Mouse (Mus musculus): ENCODE data around the gene Tmem170. TPM values are rescaled to one million over a fixed set of nuclear protein-coding genes. Genes with fewer than 3 reads are reported as not detected.
A peak's percentile ranks its signal among the peaks of the same experiment; 100 is the strongest.

Gene Tmem170
- polyA plus RNA-seq, 1 experiment from 2014 or later: 10.5 TPM

DNA sequence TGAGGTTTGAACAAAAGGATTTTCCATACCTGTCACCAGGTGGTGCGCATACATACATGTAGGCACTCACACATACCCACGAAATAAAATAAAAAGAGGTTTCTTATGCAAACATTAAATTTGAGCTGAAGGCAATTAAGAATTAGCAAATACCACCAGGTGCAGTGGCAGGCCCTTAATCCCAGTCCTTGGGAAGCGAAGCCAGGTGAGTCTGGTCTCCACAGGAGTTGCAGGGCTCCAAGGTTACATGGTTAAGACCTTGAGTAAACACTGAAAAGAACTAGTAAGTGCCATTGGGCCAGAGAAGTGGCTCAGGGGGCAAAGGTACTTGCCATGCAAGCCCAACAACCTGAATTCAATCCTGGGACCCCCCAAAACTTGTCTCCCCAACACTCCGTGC lies 7.1 kb upstream of the Tmem170 start:
- 51% methylated on average over 4 of the region's 4 CpGs for WGBS
- H3K27ac ChIP-seq (ENCODE audit: low read length): no peak overlapping the region

DNA sequence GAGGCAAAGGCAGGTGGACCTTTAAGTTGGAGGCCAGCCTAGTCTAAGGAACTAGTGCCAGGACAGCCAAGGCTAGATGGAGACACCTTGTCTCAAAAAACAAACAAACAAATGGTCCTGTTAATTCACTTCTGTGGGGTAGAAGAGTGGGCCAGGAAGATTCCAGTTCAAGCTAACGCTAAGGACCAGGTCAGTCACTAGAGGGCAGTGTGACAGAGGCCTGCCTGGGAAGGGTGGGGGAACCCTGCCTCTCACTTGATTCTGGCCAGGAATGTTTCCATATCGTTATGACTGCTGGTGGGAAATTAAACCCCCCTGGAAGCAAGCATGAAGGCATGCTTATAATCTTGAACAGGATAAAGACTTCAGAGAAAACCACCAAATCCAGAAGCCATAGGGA lies 5.0 kb upstream of the Tmem170 start:
- Histone ChIP-seq H3K4me1 (ENCODE audit: insufficient read depth, low read depth, low read length) (no peaks in the 10 kb centered on the region), H3K4me3 (ENCODE audit: low read depth, low read length) (no peak overlapping the region), H3K9ac (replicated peaks; ENCODE audit: low read depth) (no peak overlapping the region), H3K9me3 (ENCODE audit: low read length) (no peaks in the 10 kb centered on the region), H3K27me3 (replicated peaks; ENCODE audit: insufficient read depth, low read length) (no peaks in the 10 kb centered on the region), H3K27ac (ENCODE audit: low read length) (no peak overlapping the region), H3K4me2 (replicated peaks; ENCODE audit: low read depth, low read length) (no peak overlapping the region), H3K36me3 (ENCODE audit: insufficient read depth, low read length) (no peaks in the 10 kb centered on the region)
- ATAC-seq: 0 out of 2 replicates have a peak, but pooled peaks have one; percentile 32
- TF ChIP-seq CTCF (IDR thresholded peaks at IDR 0.05) (peak; percentile 93), EP300 (IDR thresholded peaks at IDR 0.05) (no peak)
- DNase-seq (ENCODE audit: low spot score): peak; percentile 78
- 2% methylated on average over 2 of the region's 2 CpGs for WGBS

More for the DNA sequence above, 7.1 kb upstream of the Tmem170 start:
- TF ChIP-seq CTCF (IDR thresholded peaks at IDR 0.05) (0 out of 2 replicates have a peak, but pooled peaks have one; percentile 15), EP300 (IDR thresholded peaks at IDR 0.05) (peak; percentile 14; the same call in 1 of the 2 replicates)
- ATAC-seq (peak; percentile 81), DNase-seq (ENCODE audit: low spot score) (peak; percentile 76)
- no peak overlapping the region for H3K4me2 ChIP-seq (replicated peaks; ENCODE audit: low read depth, low read length)
- H3K9ac ChIP-seq (replicated peaks; ENCODE audit: low read depth): no peak overlapping the region
- no peaks in the 10 kb centered on the region; the same call in 1 of the 2 replicates for H3K4me1 ChIP-seq (ENCODE audit: insufficient read depth, low read depth, low read length)
- H3K9me3 ChIP-seq (ENCODE audit: low read length): no peaks in the 10 kb centered on the region
- H3K27me3 ChIP-seq (replicated peaks; ENCODE audit: insufficient read depth, low read length): no peaks in the 10 kb centered on the region
- H3K4me3 ChIP-seq (ENCODE audit: low read depth, low read length): no peak overlapping the region
- no peaks in the 10 kb centered on the region for H3K36me3 ChIP-seq (ENCODE audit: insufficient read depth, low read length)

DNA sequence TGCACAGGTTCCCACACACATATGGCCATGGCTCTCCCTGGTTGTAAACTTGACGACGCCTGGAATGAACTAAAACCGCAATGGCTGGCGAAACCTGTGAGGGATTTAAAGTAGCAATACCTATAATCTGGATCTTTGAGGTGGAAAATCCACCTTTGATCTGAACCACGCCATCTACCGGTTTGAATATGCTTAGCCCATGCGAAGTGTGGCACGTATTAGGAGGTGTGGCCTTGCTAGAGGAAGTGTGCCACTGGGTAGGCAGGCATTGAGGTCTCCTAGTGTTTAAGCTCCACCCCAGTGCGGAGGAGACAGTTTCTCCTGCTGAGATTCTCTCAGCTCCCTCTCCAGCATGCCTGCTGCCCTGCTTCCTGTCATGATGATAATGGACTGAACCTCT lies 1.2 kb upstream of the Tmem170 start:
- no peak overlapping the region for H3K27ac ChIP-seq (ENCODE audit: low read length)
- no peaks in the 10 kb centered on the region for H3K4me1 ChIP-seq (ENCODE audit: insufficient read depth, low read depth, low read length)
- TF ChIP-seq CTCF (IDR thresholded peaks at IDR 0.05) (peak; percentile 25; the same call in 1 of the 2 replicates), EP300 (IDR thresholded peaks at IDR 0.05) (no peak)
- H3K4me3 ChIP-seq (ENCODE audit: low read depth, low read length): no peak overlapping the region
- WGBS: 61% methylated on average over 9 of the region's 9 CpGs
- H3K27me3 ChIP-seq (replicated peaks; ENCODE audit: insufficient read depth, low read length): no peaks in the 10 kb centered on the region
- ATAC-seq: no peak
- no peak overlapping the region for H3K4me2 ChIP-seq (replicated peaks; ENCODE audit: low read depth, low read length)
- DNase-seq (ENCODE audit: low spot score): no peak
- H3K9me3 ChIP-seq (ENCODE audit: low read length): no peaks in the 10 kb centered on the region
- H3K9ac ChIP-seq (replicated peaks; ENCODE audit: low read depth): no peak overlapping the region
- no peaks in the 10 kb centered on the region for H3K36me3 ChIP-seq (ENCODE audit: insufficient read depth, low read length)

DNA sequence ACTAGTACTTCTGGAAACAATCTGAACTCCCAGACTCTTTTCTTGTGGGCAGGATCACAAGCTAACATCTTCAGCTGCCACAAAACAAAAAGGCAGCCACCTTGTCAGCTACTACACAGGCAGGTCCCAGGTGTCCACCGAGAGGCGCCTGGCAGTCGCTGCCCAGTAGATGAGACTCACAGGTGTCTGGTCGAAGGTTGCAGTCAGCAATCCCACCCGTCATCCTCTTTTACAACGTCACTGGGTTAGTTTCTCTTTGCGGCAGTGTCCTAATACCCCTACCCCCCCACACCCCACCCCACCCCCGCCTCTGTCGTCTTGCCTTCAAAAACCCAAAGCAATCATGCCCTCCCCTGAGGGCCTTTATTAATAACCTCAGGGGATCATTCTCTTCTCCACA lies 792 bp downstream of the Tmem170 start:
- H3K4me1 ChIP-seq (ENCODE audit: insufficient read depth, low read depth, low read length): no peaks in the 10 kb centered on the region
- H3K27ac ChIP-seq (ENCODE audit: low read length): peak overlapping the region; percentile 84
- peak overlapping the region; percentile 63 for H3K4me2 ChIP-seq (replicated peaks; ENCODE audit: low read depth, low read length)
- peak overlapping the region; percentile 64 for H3K9ac ChIP-seq (replicated peaks; ENCODE audit: low read depth)
- WGBS: 17% methylated on average over 9 of the region's 9 CpGs
- no peaks in the 10 kb centered on the region for H3K36me3 ChIP-seq (ENCODE audit: insufficient read depth, low read length)
- no peaks in the 10 kb centered on the region for H3K9me3 ChIP-seq (ENCODE audit: low read length)
- ATAC-seq (no peak), DNase-seq (ENCODE audit: low spot score) (peak; percentile 58)
- no peak for TF ChIP-seq CTCF (IDR thresholded peaks at IDR 0.05)
- no peak for TF ChIP-seq EP300 (IDR thresholded peaks at IDR 0.05)
- H3K4me3 ChIP-seq (ENCODE audit: low read depth, low read length): peak overlapping the region; percentile 77
- H3K27me3 ChIP-seq (replicated peaks; ENCODE audit: insufficient read depth, low read length): no peaks in the 10 kb centered on the region

DNA sequence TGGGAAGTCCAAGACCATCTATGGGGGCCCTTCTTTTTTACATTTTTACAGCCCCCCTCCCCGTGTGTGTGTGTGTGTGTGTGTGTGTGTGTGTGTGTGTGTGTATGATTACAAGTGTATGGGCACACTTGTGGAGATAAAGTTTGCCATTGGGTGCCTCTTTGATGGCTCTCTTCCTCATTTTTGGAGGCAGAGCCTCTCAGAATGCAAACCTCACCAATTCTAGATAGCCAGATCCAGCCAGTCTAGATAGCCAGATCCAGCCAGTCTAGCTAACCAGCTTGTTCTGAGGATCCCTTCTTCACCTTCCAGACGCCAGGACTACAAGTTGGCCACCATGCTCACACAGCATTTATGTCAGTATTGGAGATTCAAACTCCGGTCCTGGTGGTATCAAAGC lies 5.3 kb downstream of the Tmem170 start:
- Histone ChIP-seq H3K4me2 (replicated peaks; ENCODE audit: low read depth, low read length) (no peak overlapping the region), H3K27ac (ENCODE audit: low read length) (no peak overlapping the region), H3K36me3 (ENCODE audit: insufficient read depth, low read length) (no peaks in the 10 kb centered on the region), H3K4me1 (ENCODE audit: insufficient read depth, low read depth, low read length) (no peaks in the 10 kb centered on the region), H3K9ac (replicated peaks; ENCODE audit: low read depth) (no peak overlapping the region), H3K4me3 (ENCODE audit: low read depth, low read length) (no peak overlapping the region), H3K27me3 (replicated peaks; ENCODE audit: insufficient read depth, low read length) (no peaks in the 10 kb centered on the region), H3K9me3 (ENCODE audit: low read length) (no peaks in the 10 kb centered on the region)
- ATAC-seq: no peak
- 90% methylated on average over 3 of the region's 3 CpGs for WGBS
- no peak for DNase-seq (ENCODE audit: low spot score)
- no peak for TF ChIP-seq EP300 (IDR thresholded peaks at IDR 0.05)
- no peak for TF ChIP-seq CTCF (IDR thresholded peaks at IDR 0.05)

DNA sequence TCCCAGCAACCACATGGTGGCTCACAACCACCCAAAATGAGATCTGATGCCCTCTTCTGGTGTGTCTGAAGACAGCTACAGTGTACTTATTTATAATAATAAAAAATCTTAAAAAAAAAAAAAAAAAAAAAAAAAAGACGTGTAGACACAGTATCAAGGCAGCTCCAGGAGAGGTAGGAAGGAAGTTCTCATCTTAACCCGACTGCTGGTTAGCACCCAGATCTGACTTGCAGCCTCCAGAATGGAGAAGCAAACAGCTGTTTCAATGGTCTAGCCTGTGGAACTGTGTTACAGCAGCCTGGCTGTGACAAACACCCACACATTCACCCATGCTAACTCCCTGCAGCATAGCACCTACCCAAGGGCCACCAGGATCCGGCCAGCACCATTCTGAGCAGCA lies 6.2 kb downstream of the Tmem170 start:
- Histone ChIP-seq H3K4me1 (ENCODE audit: insufficient read depth, low read depth, low read length) (no peaks in the 10 kb centered on the region), H3K36me3 (ENCODE audit: insufficient read depth, low read length) (no peaks in the 10 kb centered on the region), H3K27ac (ENCODE audit: low read length) (no peak overlapping the region), H3K9ac (replicated peaks; ENCODE audit: low read depth) (no peak overlapping the region), H3K4me2 (replicated peaks; ENCODE audit: low read depth, low read length) (no peak overlapping the region), H3K4me3 (ENCODE audit: low read depth, low read length) (no peak overlapping the region), H3K27me3 (replicated peaks; ENCODE audit: insufficient read depth, low read length) (no peaks in the 10 kb centered on the region), H3K9me3 (ENCODE audit: low read length) (no peaks in the 10 kb centered on the region)
- ATAC-seq: no peak
- TF ChIP-seq CTCF (IDR thresholded peaks at IDR 0.05) (no peak), EP300 (IDR thresholded peaks at IDR 0.05) (no peak)
- 86% methylated on average over 3 of the region's 3 CpGs for WGBS
- DNase-seq (ENCODE audit: low spot score): no peak

DNA sequence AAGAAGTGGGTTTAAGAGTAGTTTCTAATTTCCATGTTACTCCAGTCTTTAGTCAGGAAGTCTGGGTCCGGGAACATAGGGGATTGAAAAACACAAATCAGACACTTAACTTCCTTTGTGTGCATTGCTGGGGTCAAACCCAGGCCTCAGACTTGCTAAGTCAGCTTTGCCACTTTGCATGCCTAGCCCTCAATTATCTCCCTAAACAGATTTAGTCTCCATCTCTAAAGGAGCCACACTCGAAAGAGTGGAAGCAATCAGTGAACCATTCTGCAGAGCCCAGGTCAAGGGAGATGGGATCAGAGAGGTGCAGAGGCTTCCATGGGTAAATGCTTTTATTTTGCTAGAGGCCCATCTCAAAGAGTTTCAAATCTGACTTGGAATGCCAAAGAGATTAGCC lies 7.9 kb downstream of the Tmem170 start:
- 24% methylated on average over 2 of the region's 2 CpGs for WGBS
- DNase-seq (ENCODE audit: low spot score) (no peak), ATAC-seq (no peak)
- Histone ChIP-seq H3K4me1 (ENCODE audit: insufficient read depth, low read depth, low read length) (no peaks in the 10 kb centered on the region), H3K4me2 (replicated peaks; ENCODE audit: low read depth, low read length) (no peak overlapping the region), H3K27ac (ENCODE audit: low read length) (no peak overlapping the region), H3K9me3 (ENCODE audit: low read length) (no peaks in the 10 kb centered on the region), H3K27me3 (replicated peaks; ENCODE audit: insufficient read depth, low read length) (no peaks in the 10 kb centered on the region), H3K4me3 (ENCODE audit: low read depth, low read length) (no peak overlapping the region), H3K9ac (replicated peaks; ENCODE audit: low read depth) (no peak overlapping the region), H3K36me3 (ENCODE audit: insufficient read depth, low read length) (no peaks in the 10 kb centered on the region)
- TF ChIP-seq CTCF (IDR thresholded peaks at IDR 0.05): no peak
- no peak for TF ChIP-seq EP300 (IDR thresholded peaks at IDR 0.05)
